Mouse (Mus musculus): ENCODE measurements around the gene Wscd2. TPM values are rescaled to one million over a fixed set of nuclear protein-coding genes. Genes with fewer than 3 reads are reported as not detected.
A peak's percentile ranks its signal among the peaks of the same experiment; 100 is the strongest.

Wscd2 gene
- total and polyA plus RNA-seq, 3 experiments = 0.26 to 1.5 (median 0.34) TPM

DNA sequence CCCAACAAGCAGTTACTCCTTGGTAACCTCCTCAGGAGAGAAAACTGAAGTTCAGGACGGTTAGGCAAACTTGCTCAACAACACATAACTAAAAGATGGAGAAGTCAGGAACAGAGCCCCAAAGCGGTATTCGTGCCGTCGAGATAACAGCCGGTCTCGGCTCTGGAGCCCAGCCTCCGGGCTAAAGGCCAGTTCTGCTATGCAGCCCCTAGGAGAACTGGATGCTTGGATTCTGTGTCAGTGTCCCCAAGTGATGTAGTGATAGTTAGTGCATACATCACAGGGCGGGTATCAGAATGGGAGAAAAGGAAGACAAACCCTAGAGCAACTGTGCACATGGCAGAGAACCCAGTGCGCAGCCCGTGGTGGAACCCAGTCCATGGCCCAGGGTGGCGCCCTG lies 147.9 kb downstream of the Wscd2 start:
- TF ChIP-seq EP300 (IDR thresholded peaks at IDR 0.05; ENCODE audit: insufficient read depth, low read depth, low read length) (no peak), CTCF (IDR thresholded peaks at IDR 0.05) (no peak), POLR2A (IDR thresholded peaks at IDR 0.05; ENCODE audit: insufficient read depth, low read depth, low read length) (no peak)
- peaks cover 23% of the 10 kb centered on the region for H3K4me1 ChIP-seq (ENCODE audit: control insufficient read depth, insufficient read depth, low read length)
- no peaks in the 10 kb centered on the region for H3K27me3 ChIP-seq (ENCODE audit: control insufficient read depth, insufficient read depth, low read length)
- no peaks in the 10 kb centered on the region for H3K79me2 ChIP-seq (replicated peaks; ENCODE audit: control insufficient read depth, insufficient read depth, low read length)
- WGBS = 80% methylated on average over 12 of the region's 12 CpGs
- H3K36me3 ChIP-seq (ENCODE audit: control insufficient read depth, insufficient read depth, low read length) = no peaks in the 10 kb centered on the region
- no peak overlapping the region for H3K27ac ChIP-seq
- no peak overlapping the region for H3K4me3 ChIP-seq
- intact Hi-C loops (cut with DNase I) = loop anchor here (5.0 kb wide), 1 partner anchor 64 kb away; no protein-coding TSS in a partner anchor
- H3K9ac ChIP-seq (ENCODE audit: low read depth, low read length) = no peak overlapping the region
- DNase-seq = peak in 1 of 2 experiments; percentile 45

DNA sequence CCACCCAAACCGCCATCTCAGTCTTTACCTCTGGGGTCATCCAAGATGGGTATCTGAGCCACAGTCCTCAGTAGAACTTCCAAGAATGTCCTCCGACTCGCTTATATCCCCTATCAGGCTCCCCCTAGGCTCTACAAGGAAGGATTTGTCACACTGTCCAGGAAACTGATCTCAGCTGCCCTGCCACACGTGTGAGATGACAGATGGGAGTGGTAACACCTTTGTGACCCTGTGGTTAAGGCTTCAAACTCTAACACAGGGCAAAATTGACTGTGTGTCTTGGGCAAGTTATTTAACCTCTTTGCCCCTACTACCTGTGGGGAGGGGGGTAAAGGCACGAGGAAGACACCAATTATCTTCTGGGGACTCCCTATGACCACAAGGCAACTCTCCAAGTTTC lies 149.0 kb downstream of the Wscd2 start:
- Histone ChIP-seq H3K79me2 (replicated peaks; ENCODE audit: control insufficient read depth, insufficient read depth, low read length) (no peaks in the 10 kb centered on the region), H3K4me3 (no peak overlapping the region), H3K27me3 (ENCODE audit: control insufficient read depth, insufficient read depth, low read length) (no peaks in the 10 kb centered on the region), H3K9ac (ENCODE audit: low read depth, low read length) (no peak overlapping the region), H3K36me3 (ENCODE audit: control insufficient read depth, insufficient read depth, low read length) (no peaks in the 10 kb centered on the region), H3K27ac (no peak overlapping the region), H3K4me1 (ENCODE audit: control insufficient read depth, insufficient read depth, low read length) (peaks cover 23% of the 10 kb centered on the region)
- intact Hi-C loops (cut with DNase I) = loop anchor here (5.0 kb wide), 1 partner anchor 63 kb away; no protein-coding TSS in a partner anchor
- 76% methylated on average over 5 of the region's 5 CpGs for WGBS
- TF ChIP-seq POLR2A (IDR thresholded peaks at IDR 0.05; ENCODE audit: insufficient read depth, low read depth, low read length) (no peak), CTCF (IDR thresholded peaks at IDR 0.05) (no peak), EP300 (IDR thresholded peaks at IDR 0.05; ENCODE audit: insufficient read depth, low read depth, low read length) (no peak)
- peak in 1 of 2 experiments; percentile 18 for DNase-seq

Other genes starting within 250 kb of the Wscd2 start
- gene Sgsm1, start 179.5 kb upstream of the Wscd2 start, total RNA-seq (2021) = 1 to 10 TPM in 1 of 2 experiments, under 1 TPM in 1; 0.52 to 1.2 TPM
- gene Sgsm1, start 179.5 kb upstream of the Wscd2 start, polyA plus RNA-seq (2012; rRNA removed) = 0.43 and 0.67 TPM in 2 replicates
- not detected for gene Aym1, start 133.0 kb upstream of the Wscd2 start, total RNA-seq (2021)
- gene Aym1, start 133.0 kb upstream of the Wscd2 start, polyA plus RNA-seq (2012; rRNA removed) = not detected in 2 replicates
- 10 to 100 TPM; 22.0 to 28.5 TPM for gene Cmklr1, start 160.1 kb downstream of the Wscd2 start, total RNA-seq (2021)
- 42.0 and 43.6 TPM in 2 replicates for gene Cmklr1, start 160.1 kb downstream of the Wscd2 start, polyA plus RNA-seq (2012; rRNA removed)
- gene 1700069L16Rik, start 234.4 kb downstream of the Wscd2 start, total RNA-seq (2021) = not detected
- gene 1700069L16Rik, start 234.4 kb downstream of the Wscd2 start, polyA plus RNA-seq (2012; rRNA removed) = not detected in 2 replicates
- gene Ficd, start 245.5 kb downstream of the Wscd2 start, total RNA-seq (2021) = 1 to 10 TPM; 8.7 to 9.3 TPM
- gene Ficd, start 245.5 kb downstream of the Wscd2 start, polyA plus RNA-seq (2012; rRNA removed) = 7.2 and 7.7 TPM in 2 replicates

All from heart, adult 2 months (tissue).